Mouse (Mus musculus): ENCODE data around the gene Txnrd1. TPM values are rescaled to one million over a fixed set of nuclear protein-coding genes. Genes with fewer than 3 reads are reported as not detected.
A peak's percentile ranks its signal among the peaks of the same experiment; 100 is the strongest.

Gene Txnrd1
- 10 to 100 TPM; 50.2 to 53.9 TPM for total RNA-seq (2021)
- long read RNA-seq, experiment 1, transcript Txnrd1-201 (14 exons, 3,325 nt): minor isoform, 8 of 79 reads
- long read RNA-seq, experiment 1, transcript Txnrd1-208 (15 exons, 2,297 nt): major isoform, 63 of 79 reads
- long read RNA-seq, experiment 1, partial matches to known transcripts: 2 of 79 reads
- long read RNA-seq, experiment 1, other reads (novel, unspliced or antisense): 4 of 79 reads
- long read RNA-seq, experiment 2, transcript Txnrd1-208 (15 exons, 2,297 nt): major isoform, 46 of 75 reads
- long read RNA-seq, experiment 2, transcript Txnrd1-201 (14 exons, 3,325 nt): minor isoform, 5 of 75 reads
- long read RNA-seq, experiment 2, transcript Txnrd1-206 (14 exons, 3,531 nt): minor isoform, 12 of 75 reads
- long read RNA-seq, experiment 2, partial matches to known transcripts: 4 of 75 reads
- long read RNA-seq, experiment 2, other reads (novel, unspliced or antisense): 8 of 75 reads

- no peak for DNase-seq (ENCODE audit: low spot score in 2 of 2)
Observed at GRCm38 (mm10) chr10:82833926-82834325, at the start of gene Txnrd1. Gene Txnrd1, plus strand, starts transcription at chr10:82833951.

- DNase-seq (ENCODE audit: low spot score in 2 of 2): no peak
Observed at GRCm38 (mm10) chr10:82789181-82789580, 44.6 kb upstream of the Txnrd1 start.

- DNase-seq (ENCODE audit: low spot score in 2 of 2): no peak
Observed at GRCm38 (mm10) chr10:82790504-82790903, 43.2 kb upstream of the Txnrd1 start.

GRCm38 (mm10) chr10:82791713-82792112 is 42.0 kb upstream of the Txnrd1 start:
- DNase-seq (ENCODE audit: low spot score in 2 of 2): no peak

- no peak for DNase-seq (ENCODE audit: low spot score in 2 of 2)
Observed at GRCm38 (mm10) chr10:82792311-82792710, 41.4 kb upstream of the Txnrd1 start.

GRCm38 (mm10) chr10:82795071-82795731 is 38.5 kb upstream of the Txnrd1 start:
- DNase-seq (ENCODE audit: low spot score in 2 of 2): peak; percentile 70 to 79

GRCm38 (mm10) chr10:82795767-82796166 is 38.0 kb upstream of the Txnrd1 start:
- peak in 1 of 2 experiments; percentile 5 for DNase-seq (ENCODE audit: low spot score in 2 of 2)

- DNase-seq (ENCODE audit: low spot score in 2 of 2): no peak
Observed at GRCm38 (mm10) chr10:82796471-82797118, 37.2 kb upstream of the Txnrd1 start.

- DNase-seq (ENCODE audit: low spot score in 2 of 2): no peak
Observed at GRCm38 (mm10) chr10:82797119-82797491, 36.6 kb upstream of the Txnrd1 start.

- no peak for DNase-seq (ENCODE audit: low spot score in 2 of 2)
Observed at GRCm38 (mm10) chr10:82798312-82798933, 35.3 kb upstream of the Txnrd1 start.

GRCm38 (mm10) chr10:82800094-82800493 is 33.7 kb upstream of the Txnrd1 start:
- no peak for DNase-seq (ENCODE audit: low spot score in 2 of 2)

GRCm38 (mm10) chr10:82804396-82804795 is 29.4 kb upstream of the Txnrd1 start:
- DNase-seq (ENCODE audit: low spot score in 2 of 2): no peak

- no peak for DNase-seq (ENCODE audit: low spot score in 2 of 2)
Observed at GRCm38 (mm10) chr10:82805111-82805510, 28.6 kb upstream of the Txnrd1 start.

- DNase-seq (ENCODE audit: low spot score in 2 of 2): no peak
Observed at GRCm38 (mm10) chr10:82806414-82806813, 27.3 kb upstream of the Txnrd1 start.

- DNase-seq (ENCODE audit: low spot score in 2 of 2): no peak
Observed at GRCm38 (mm10) chr10:82807238-82807637, 26.5 kb upstream of the Txnrd1 start.

- DNase-seq (ENCODE audit: low spot score in 2 of 2): no peak
Observed at GRCm38 (mm10) chr10:82808155-82808554, 25.6 kb upstream of the Txnrd1 start.

GRCm38 (mm10) chr10:82808891-82809290 is 24.9 kb upstream of the Txnrd1 start:
- no peak for DNase-seq (ENCODE audit: low spot score in 2 of 2)

GRCm38 (mm10) chr10:82809352-82809751 is 24.4 kb upstream of the Txnrd1 start:
- DNase-seq (ENCODE audit: low spot score in 2 of 2): no peak

GRCm38 (mm10) chr10:82811855-82812431 is 21.8 kb upstream of the Txnrd1 start:
- peak; percentile 77 to 78 for DNase-seq (ENCODE audit: low spot score in 2 of 2)

- DNase-seq (ENCODE audit: low spot score in 2 of 2): no peak
Observed at GRCm38 (mm10) chr10:82814096-82814970, 19.4 kb upstream of the Txnrd1 start.

Measured in left cerebral cortex, adult 18-20 months (tissue).